Mouse (Mus musculus): ENCODE results near the gene Polr1c.

DNA sequence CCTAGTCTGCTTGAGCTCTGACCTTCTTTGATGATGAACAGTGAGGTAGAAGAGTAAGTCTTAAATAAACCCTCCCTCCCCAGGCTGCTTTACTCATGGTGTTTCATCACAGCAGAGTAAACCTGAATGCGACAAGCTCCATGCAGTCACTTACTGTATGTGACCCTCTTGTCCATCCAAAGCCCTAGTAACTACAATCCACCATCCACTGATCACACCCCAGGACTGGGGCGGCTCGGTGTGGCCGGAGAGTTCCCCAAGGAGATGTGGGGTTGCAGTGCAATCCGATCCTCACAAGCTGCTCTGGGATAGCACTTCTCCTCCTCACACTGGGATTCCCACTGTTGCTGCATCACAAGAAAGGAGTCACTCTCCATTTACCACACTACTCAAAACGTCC is 26.6 kb upstream of the Polr1c start:
- no peak for TF ChIP-seq CTCF (conservative IDR thresholded peaks at IDR 0.05; ENCODE audit: low read length)
- TF ChIP-seq POU5F1 (IDR thresholded peaks at IDR 0.05; ENCODE audit: borderline replicate concordance, low read length), result no peak
- no peak for TF ChIP-seq NANOG (IDR thresholded peaks at IDR 0.05; ENCODE audit: borderline replicate concordance, low read length)

Data from E14TG2a.4 (cell line).